In genomic region chr5:120612442-120612821, GRCm38 (mm10) we compare ENCODE assay signal across 8 mouse cellular contexts. TPM values are rescaled to one million over a fixed set of nuclear protein-coding genes. Genes with fewer than 3 reads are reported as not detected.
DNase-seq lines count a peak whose midpoint lies in the region; ATAC-seq and TF ChIP-seq lines count a peak whose summit lies in the region.

Gene Rita1, minus strand, starts transcription at chr5:120612589.
Gene Ddx54, plus strand, starts transcription at chr5:120612739.

- ATAC-seq in cerebellum, adult (ENCODE audit: insufficient number of reproducible peaks, low FRiP score, low TSS enrichment) = peak; percentile 72
- ATAC-seq in forebrain, embryonic 13.5 days = peak; percentile 88
- peak; percentile 84 for ATAC-seq in heart, embryonic 16.5 days (replicated peaks; ENCODE audit: extremely low read depth, insufficient read depth, low FRiP score)
- peak; percentile 78 for ATAC-seq in liver, embryonic 12.5 days

- no peak for TF ChIP-seq EP300 in CH12.LX (IDR thresholded peaks at IDR 0.05; ENCODE audit: low read length)

- no peak for TF ChIP-seq RAD21 in CH12.LX (IDR thresholded peaks at IDR 0.05; ENCODE audit: low read depth, low read length)

- WGBS in forebrain, embryonic 13.5 days = under 1% methylated on average over 22 of the region's 22 CpGs
- under 1% methylated on average over 22 of the region's 22 CpGs for WGBS in heart, embryonic 16.5 days
- 1% methylated on average over 22 of the region's 22 CpGs for WGBS in liver, embryonic 12.5 days (ENCODE audit: insufficient replicate concordance)

- peaks cover 2% of the 10 kb centered on the region for H3K9me3 ChIP-seq in CH12.LX (replicated peaks; ENCODE audit: low read length)
- no peaks in the 10 kb centered on the region for H3K9me3 ChIP-seq in forebrain, embryonic 13.5 days (replicated peaks)
- peaks cover 5% of the 10 kb centered on the region for H3K9me3 ChIP-seq in heart, embryonic 16.5 days (replicated peaks; ENCODE audit: control insufficient read depth, low read length)
- H3K9me3 ChIP-seq in liver, embryonic 12.5 days (replicated peaks) = 0 out of 2 replicates have a peak, but pooled peaks cover 5% of the 10 kb centered on the region

- no peaks in the 10 kb centered on the region for H3K27me3 ChIP-seq in CH12.LX (replicated peaks)
- no peaks in the 10 kb centered on the region for H3K27me3 ChIP-seq in forebrain, embryonic 13.5 days
- no peaks in the 10 kb centered on the region for H3K27me3 ChIP-seq in heart, embryonic 16.5 days (ENCODE audit: control insufficient read depth, insufficient read depth, low read length)
- no peaks in the 10 kb centered on the region for H3K27me3 ChIP-seq in liver, embryonic 12.5 days (replicated peaks)
- H3K27me3 ChIP-seq in testis, adult 2 months (ENCODE audit: control insufficient read depth, insufficient read depth, low read length) = no peaks in the 10 kb centered on the region

- peaks cover 11 to 54% of the 10 kb centered on the region in 2 experiments for H3K36me3 ChIP-seq in CH12.LX (replicated peaks in 1 of 2; ENCODE audit: control insufficient read depth in 1 of 2, insufficient read depth in 1 of 2, low read length in 1 of 2)
- H3K36me3 ChIP-seq in forebrain, embryonic 13.5 days (ENCODE audit: poor library complexity, severe bottlenecking) = peaks cover 33% of the 10 kb centered on the region
- H3K36me3 ChIP-seq in heart, embryonic 16.5 days (ENCODE audit: control insufficient read depth, insufficient read depth) = peaks cover 13% of the 10 kb centered on the region
- peaks cover 51% of the 10 kb centered on the region for H3K36me3 ChIP-seq in liver, embryonic 12.5 days
- no peaks in the 10 kb centered on the region for H3K36me3 ChIP-seq in testis, adult 2 months (ENCODE audit: control insufficient read depth, insufficient read depth, low read length)

- peaks cover 5 to 21% of the 10 kb centered on the region in 2 experiments; a peak in 3 of 4 replicates for H3K4me1 ChIP-seq in CH12.LX (ENCODE audit: control insufficient read depth in 1 of 2, insufficient read depth in 2 of 2)
- H3K4me1 ChIP-seq in forebrain, embryonic 13.5 days = peaks cover 26% of the 10 kb centered on the region
- H3K4me1 ChIP-seq in heart, embryonic 16.5 days (ENCODE audit: control insufficient read depth, insufficient read depth, low read length) = peaks cover 14% of the 10 kb centered on the region
- peaks cover 29% of the 10 kb centered on the region for H3K4me1 ChIP-seq in liver, embryonic 12.5 days
- peaks cover 17% of the 10 kb centered on the region for H3K4me1 ChIP-seq in testis, adult 2 months (ENCODE audit: control insufficient read depth, insufficient read depth, low read length)

- peaks cover 35% of the 10 kb centered on the region for H3K79me2 ChIP-seq in CH12.LX (replicated peaks; ENCODE audit: control insufficient read depth, extremely low read depth, insufficient read depth, poor library complexity, severe bottlenecking)

- in situ Hi-C loops in CH12.LX (cut with MboI; ENCODE audit: low pct_ligation_motif_present, low pct_unique_long_range_greater_than_20kb, low sequenced_read_pairs) = loop anchor here (25.0 kb wide), 2 partner anchors 350 to 475 kb away; no protein-coding TSS in a partner anchor

- TF ChIP-seq POLR2A in CH12.LX (IDR thresholded peaks at IDR 0.05; ENCODE audit: low read depth, low read length) = peak; percentile 51
- TF ChIP-seq POLR2A in testis, adult 2 months (IDR thresholded peaks at IDR 0.05; ENCODE audit: control insufficient read depth, low read depth, low read length) = peak; percentile 65; the same call in 1 of the 2 replicates

- peak within 1 kb of the TSS; percentile 67 for H3K4me2 ChIP-seq in CH12.LX (ENCODE audit: insufficient read depth, low read depth, poor library complexity, severe bottlenecking)
- H3K4me2 ChIP-seq in forebrain, embryonic 13.5 days = peak within 1 kb of the TSS; percentile 93
- H3K4me2 ChIP-seq in heart, embryonic 16.5 days (ENCODE audit: low read depth, low read length) = peak within 1 kb of the TSS; percentile 90
- peak within 1 kb of the TSS; percentile 96 for H3K4me2 ChIP-seq in liver, embryonic 12.5 days

- H3K9ac ChIP-seq in CH12.LX (ENCODE audit: insufficient read depth, low read depth) = peak within 1 kb of the TSS; percentile 74
- H3K9ac ChIP-seq in forebrain, embryonic 13.5 days = peak within 1 kb of the TSS; percentile 78
- H3K9ac ChIP-seq in heart, embryonic 16.5 days (ENCODE audit: low read length) = peak within 1 kb of the TSS; percentile 67
- H3K9ac ChIP-seq in liver, embryonic 12.5 days = peak within 1 kb of the TSS; percentile 75

- peak within 1 kb of the TSS; percentile 80 to 98 (median 88) for H3K4me3 ChIP-seq in CH12.LX (replicated peaks in 1 of 3; ENCODE audit: low read depth in 2 of 3, low read length in 2 of 3, poor library complexity in 1 of 3)
- peak within 1 kb of the TSS; percentile 61 for H3K4me3 ChIP-seq in forebrain, embryonic 13.5 days
- peak within 1 kb of the TSS; percentile 60 for H3K4me3 ChIP-seq in heart, embryonic 16.5 days (ENCODE audit: low read length)
- peak within 1 kb of the TSS; percentile 80 for H3K4me3 ChIP-seq in liver, embryonic 12.5 days
- H3K4me3 ChIP-seq in testis, adult 2 months (ENCODE audit: control insufficient read depth, low read depth, low read length) = peak within 1 kb of the TSS; percentile 96

- DNase-seq in CH12.LX (ENCODE audit: extremely low read depth) = peak; percentile 94
- DNase-seq in kidney, postnatal 25 days = peak; percentile 98 to 100
- DNase-seq in natural killer cell, adult 2 months (ENCODE audit: low spot score in 2 of 2) = peak; percentile 98 to 99

- TF ChIP-seq CTCF in CH12.LX (conservative IDR thresholded peaks at IDR 0.05 in 1 of 2, IDR thresholded peaks at IDR 0.05 in 1 of 2; ENCODE audit: low read depth in 2 of 2, low read length in 2 of 2) = 0 out of 4 replicates have a peak, but pooled peaks of 1 of the 2 experiments have one; percentile 4
- TF ChIP-seq CTCF in testis, adult 2 months (IDR thresholded peaks at IDR 0.05; ENCODE audit: control insufficient read depth, insufficient read depth, insufficient replicate concordance, low read depth, low read length) = no peak

- dilution Hi-C loops in CH12.LX (cut with MboI; ENCODE audit: extremely low pct_ligation_motif_present, extremely low pct_unique_long_range_greater_than_20kb, low sequenced_read_pairs) = no loop called here

- H3K27ac ChIP-seq in CH12.LX (ENCODE audit: insufficient read depth, low read depth) = peak within 1 kb of the TSS; percentile 73
- peak within 1 kb of the TSS; percentile 81 for H3K27ac ChIP-seq in forebrain, embryonic 13.5 days
- peak within 1 kb of the TSS; percentile 81 for H3K27ac ChIP-seq in heart, embryonic 16.5 days (ENCODE audit: low read length)
- peak within 1 kb of the TSS; percentile 81 for H3K27ac ChIP-seq in liver, embryonic 12.5 days
- peak within 1 kb of the TSS; percentile 92 for H3K27ac ChIP-seq in testis, adult 2 months (ENCODE audit: control insufficient read depth, insufficient read depth, low read depth, low read length)

TF ChIP-seq in CH12.LX, 34 proteins besides CTCF, POLR2A, EP300 and RAD21 (continues in another document):
- TF ChIP-seq MYC (IDR thresholded peaks at IDR 0.05; ENCODE audit: low read depth, low read length) (peak; percentile 75; the same call in 1 of the 2 replicates), MEF2A (IDR thresholded peaks at IDR 0.05; ENCODE audit: borderline replicate concordance, low read depth, low read length) (0 out of 2 replicates have a peak, but pooled peaks have one; percentile 42), MAZ (IDR thresholded peaks at IDR 0.05; ENCODE audit: low read depth, low read length) (peak; percentile 50; the same call in 1 of the 2 replicates), ETS1 (conservative IDR thresholded peaks at IDR 0.05; ENCODE audit: low read depth, low read length) (peak; percentile 24; the same call in 1 of the 2 replicates), UBTF (IDR thresholded peaks at IDR 0.05; ENCODE audit: low read depth, low read length) (no peak), JUND (conservative IDR thresholded peaks at IDR 0.05; ENCODE audit: low read depth, low read length) (no peak), MXI1 (IDR thresholded peaks at IDR 0.05; ENCODE audit: low read depth, low read length) (peak; percentile 74; the same call in 1 of the 2 replicates), NRF1 (IDR thresholded peaks at IDR 0.05; ENCODE audit: low read depth, low read length) (peak; percentile 75), HCFC1 (IDR thresholded peaks at IDR 0.05; ENCODE audit: low read depth, low read length) (peak; percentile 35; the same call in 1 of the 2 replicates), IRF4 (IDR thresholded peaks at IDR 0.05; ENCODE audit: low read depth, low read length) (no peak), MAX (IDR thresholded peaks at IDR 0.05; ENCODE audit: low read length) (peak; percentile 72), POLR2AphosphoS2 (IDR thresholded peaks at IDR 0.05; ENCODE audit: low read depth, low read length) (0 out of 2 replicates have a peak, but pooled peaks have one; percentile 10), BHLHE40 (IDR thresholded peaks at IDR 0.05; ENCODE audit: low read depth, low read length) (peak; percentile 69), TCF12 (IDR thresholded peaks at IDR 0.05; ENCODE audit: low read depth, low read length) (peak; percentile 59; the same call in 1 of the 2 replicates), ZKSCAN1 (IDR thresholded peaks at IDR 0.05; ENCODE audit: borderline replicate concordance, low read depth, low read length) (no peak), E2F4 (IDR thresholded peaks at IDR 0.05; ENCODE audit: insufficient replicate concordance, low read depth, low read length) (no peak), ZC3H11A (IDR thresholded peaks at IDR 0.05; ENCODE audit: low read depth, low read length) (no peak), RCOR1 (conservative IDR thresholded peaks at IDR 0.05; ENCODE audit: low read depth, low read length) (no peak)

RNA-seq across cellular contexts. Expression of gene Rita1, which starts in this region (rescaled TPM):
- total RNA-seq in CH12.LX (2012; rRNA removed) = 6.3 and 7.3 TPM in 2 replicates
- total RNA-seq in CH12.LX (2014; rRNA removed) = 6.2 and 7.3 TPM in 2 replicates
- 10.2 and 10.8 TPM in 2 replicates for polyA plus RNA-seq in CH12.LX (2012; ENCODE audit: insufficient read length, low read depth)
- polyA plus RNA-seq in forebrain, embryonic 13.5 days (2015; fragmentation: Nextera tagmentation; extraction: Ambion mirVana) = 19.0 TPM in 2 replicates
- polyA plus RNA-seq in heart, embryonic 16.5 days (2015; fragmentation: Nextera tagmentation; extraction: Ambion mirVana) = 13.2 and 14.0 TPM in 2 replicates
- 7.3 and 8.4 TPM in 2 replicates for polyA plus RNA-seq in liver, embryonic 12.5 days (2016; fragmentation: Nextera tagmentation; extraction: Ambion mirVana)
- polyA plus RNA-seq in testis, adult 2 months (2012; rRNA removed) = 9.0 and 13.2 TPM in 2 replicates

RNA-seq across cellular contexts. Expression of gene Ddx54, which starts in this region (rescaled TPM):
- total RNA-seq in CH12.LX (2012; rRNA removed) = 83.6 and 93.6 TPM in 2 replicates
- 56.6 and 63.7 TPM in 2 replicates for total RNA-seq in CH12.LX (2014; rRNA removed)
- polyA plus RNA-seq in CH12.LX (2012; ENCODE audit: insufficient read length, low read depth) = 91.8 and 96.8 TPM in 2 replicates
- polyA plus RNA-seq in forebrain, embryonic 13.5 days (2015; fragmentation: Nextera tagmentation; extraction: Ambion mirVana) = 45.3 and 48.0 TPM in 2 replicates
- 30.2 and 35.0 TPM in 2 replicates for polyA plus RNA-seq in heart, embryonic 16.5 days (2015; fragmentation: Nextera tagmentation; extraction: Ambion mirVana)
- 35.0 and 36.3 TPM in 2 replicates for polyA plus RNA-seq in liver, embryonic 12.5 days (2016; fragmentation: Nextera tagmentation; extraction: Ambion mirVana)
- polyA plus RNA-seq in testis, adult 2 months (2012; rRNA removed) = 14.9 and 16.6 TPM in 2 replicates

Comparison
In these comparisons a context has a peak if more than half of its experiments do, and no peak if none do; other contexts are left out.
1. Peak in every context shown above with its lines: DNase-seq, ATAC-seq, H3K4me3 ChIP-seq and H3K27ac ChIP-seq.